Mouse (Mus musculus): ENCODE measurements around the gene Golga1. TPM values are rescaled to one million over a fixed set of nuclear protein-coding genes. Genes with fewer than 3 reads are reported as not detected.
"Not testable (repeated sequence)": the region's sequence is repeated elsewhere in the genome, so short reads cannot be mapped to it uniquely, and the experiment has no call there.

Golga1 gene
- polyA plus RNA-seq (2014; fragmentation: Nextera tagmentation; extraction: Ambion mirVana), result 37.2 and 42.6 TPM in 2 replicates

GRCm38 (mm10) chr2:39065400-39065987, at the start of gene Golga1:
Golga1 (minus strand) TSS chr2:39065541.
- no peaks in the 10 kb centered on the region for H3K27me3 ChIP-seq (ENCODE audit: control insufficient read depth, insufficient read depth, low read length)
- under 1% methylated on average over 50 of the region's 50 CpGs for WGBS
- H3K9me3 ChIP-seq (ENCODE audit: control insufficient read depth, low read length), result no peaks in the 10 kb centered on the region
- H3K36me3 ChIP-seq (ENCODE audit: control insufficient read depth, insufficient read depth, low read length), result peaks cover 23% of the 10 kb centered on the region
- DNase-seq, result peak; percentile 97
- H3K4me1 ChIP-seq (ENCODE audit: control insufficient read depth, insufficient read depth, low read length), result no peaks in the 10 kb centered on the region; the same call in 1 of the 2 replicates
- H3K9ac ChIP-seq (replicated peaks; ENCODE audit: low read length), result peak within 1 kb of the TSS; percentile 94
- H3K4me3 ChIP-seq (replicated peaks; ENCODE audit: low read depth, low read length), result peak within 1 kb of the TSS; percentile 91
- peak within 1 kb of the TSS; percentile 89 for H3K27ac ChIP-seq (replicated peaks; ENCODE audit: low read depth, low read length)
- H3K4me2 ChIP-seq (ENCODE audit: low read length), result peak within 1 kb of the TSS; percentile 72
- peak; percentile 98 for ATAC-seq (ENCODE audit: low FRiP score, low TSS enrichment)

- WGBS, result 94% methylated on average over 7 of the region's 7 CpGs
- no peaks in the 10 kb centered on the region for H3K27me3 ChIP-seq (ENCODE audit: control insufficient read depth, insufficient read depth, low read length)
- H3K9ac ChIP-seq (replicated peaks; ENCODE audit: low read length), result no peak overlapping the region
- H3K4me2 ChIP-seq (ENCODE audit: low read length), result no peak overlapping the region
- no peak overlapping the region for H3K4me3 ChIP-seq (replicated peaks; ENCODE audit: low read depth, low read length)
- no peak for DNase-seq
- H3K4me1 ChIP-seq (ENCODE audit: control insufficient read depth, insufficient read depth, low read length), result no peaks in the 10 kb centered on the region
- no peak for ATAC-seq (ENCODE audit: low FRiP score, low TSS enrichment)
- H3K9me3 ChIP-seq (ENCODE audit: control insufficient read depth, low read length), result no peaks in the 10 kb centered on the region
- H3K36me3 ChIP-seq (ENCODE audit: control insufficient read depth, insufficient read depth, low read length), result peaks cover 55% of the 10 kb centered on the region
- H3K27ac ChIP-seq (replicated peaks; ENCODE audit: low read depth, low read length), result no peak overlapping the region
Measured at GRCm38 (mm10) chr2:39114093-39114492, 48.8 kb upstream of the Golga1 start.

GRCm38 (mm10) chr2:39110514-39110913, 45.2 kb upstream of the Golga1 start:
- no peak for ATAC-seq (ENCODE audit: low FRiP score, low TSS enrichment)
- no peaks in the 10 kb centered on the region for H3K27me3 ChIP-seq (ENCODE audit: control insufficient read depth, insufficient read depth, low read length)
- no peaks in the 10 kb centered on the region for H3K9me3 ChIP-seq (ENCODE audit: control insufficient read depth, low read length)
- DNase-seq, result no peak
- H3K4me3 ChIP-seq (replicated peaks; ENCODE audit: low read depth, low read length), result no peak overlapping the region
- H3K4me1 ChIP-seq (ENCODE audit: control insufficient read depth, insufficient read depth, low read length), result no peaks in the 10 kb centered on the region
- no peak overlapping the region for H3K9ac ChIP-seq (replicated peaks; ENCODE audit: low read length)
- peaks cover 35% of the 10 kb centered on the region for H3K36me3 ChIP-seq (ENCODE audit: control insufficient read depth, insufficient read depth, low read length)
- no peak overlapping the region for H3K4me2 ChIP-seq (ENCODE audit: low read length)
- no peak overlapping the region for H3K27ac ChIP-seq (replicated peaks; ENCODE audit: low read depth, low read length)

GRCm38 (mm10) chr2:39109712-39110111, 44.4 kb upstream of the Golga1 start:
- ATAC-seq (ENCODE audit: low FRiP score, low TSS enrichment); H3K27me3 ChIP-seq (ENCODE audit: control insufficient read depth, insufficient read depth, low read length); H3K4me3 ChIP-seq (replicated peaks; ENCODE audit: low read depth, low read length); H3K27ac ChIP-seq (replicated peaks; ENCODE audit: low read depth, low read length); H3K9ac ChIP-seq (replicated peaks; ENCODE audit: low read length); DNase-seq; H3K4me2 ChIP-seq (ENCODE audit: low read length); H3K4me1 ChIP-seq (ENCODE audit: control insufficient read depth, insufficient read depth, low read length); H3K9me3 ChIP-seq (ENCODE audit: control insufficient read depth, low read length): not testable (repeated sequence)
- H3K36me3 ChIP-seq (ENCODE audit: control insufficient read depth, insufficient read depth, low read length), result peaks cover 39% of the 10 kb centered on the region

GRCm38 (mm10) chr2:39099951-39100350, 34.6 kb upstream of the Golga1 start:
- WGBS, result 95% methylated on average over 1 of the region's 1 CpGs
- not testable (repeated sequence) for H3K4me2 ChIP-seq (ENCODE audit: low read length); ATAC-seq (ENCODE audit: low FRiP score, low TSS enrichment); H3K9me3 ChIP-seq (ENCODE audit: control insufficient read depth, low read length); H3K4me1 ChIP-seq (ENCODE audit: control insufficient read depth, insufficient read depth, low read length); H3K27ac ChIP-seq (replicated peaks; ENCODE audit: low read depth, low read length); H3K4me3 ChIP-seq (replicated peaks; ENCODE audit: low read depth, low read length); H3K9ac ChIP-seq (replicated peaks; ENCODE audit: low read length); DNase-seq; H3K27me3 ChIP-seq (ENCODE audit: control insufficient read depth, insufficient read depth, low read length)
- H3K36me3 ChIP-seq (ENCODE audit: control insufficient read depth, insufficient read depth, low read length), result peaks cover 51% of the 10 kb centered on the region

GRCm38 (mm10) chr2:39097993-39098392, 32.7 kb upstream of the Golga1 start:
- Histone ChIP-seq H3K4me2 (ENCODE audit: low read length) (no peak overlapping the region), H3K36me3 (ENCODE audit: control insufficient read depth, insufficient read depth, low read length) (peaks cover 48% of the 10 kb centered on the region), H3K4me1 (ENCODE audit: control insufficient read depth, insufficient read depth, low read length) (no peaks in the 10 kb centered on the region), H3K27ac (replicated peaks; ENCODE audit: low read depth, low read length) (no peak overlapping the region), H3K9me3 (ENCODE audit: control insufficient read depth, low read length) (no peaks in the 10 kb centered on the region), H3K27me3 (ENCODE audit: control insufficient read depth, insufficient read depth, low read length) (no peaks in the 10 kb centered on the region), H3K4me3 (replicated peaks; ENCODE audit: low read depth, low read length) (no peak overlapping the region), H3K9ac (replicated peaks; ENCODE audit: low read length) (no peak overlapping the region)
- ATAC-seq (ENCODE audit: low FRiP score, low TSS enrichment), result no peak
- DNase-seq, result peak; percentile 4

GRCm38 (mm10) chr2:39091966-39092365, 26.6 kb upstream of the Golga1 start:
- Histone ChIP-seq H3K27me3 (ENCODE audit: control insufficient read depth, insufficient read depth, low read length) (no peaks in the 10 kb centered on the region), H3K9ac (replicated peaks; ENCODE audit: low read length) (no peak overlapping the region), H3K4me3 (replicated peaks; ENCODE audit: low read depth, low read length) (no peak overlapping the region), H3K4me1 (ENCODE audit: control insufficient read depth, insufficient read depth, low read length) (no peaks in the 10 kb centered on the region), H3K27ac (replicated peaks; ENCODE audit: low read depth, low read length) (no peak overlapping the region), H3K9me3 (ENCODE audit: control insufficient read depth, low read length) (no peaks in the 10 kb centered on the region), H3K4me2 (ENCODE audit: low read length) (no peak overlapping the region), H3K36me3 (ENCODE audit: control insufficient read depth, insufficient read depth, low read length) (peaks cover 54% of the 10 kb centered on the region)
- WGBS, result 90% methylated on average over 1 of the region's 1 CpGs
- ATAC-seq (ENCODE audit: low FRiP score, low TSS enrichment) (no peak), DNase-seq (no peak)

GRCm38 (mm10) chr2:39082706-39083105, 17.4 kb upstream of the Golga1 start:
- WGBS, result 91% methylated on average over 3 of the region's 3 CpGs
- peaks cover 75% of the 10 kb centered on the region for H3K36me3 ChIP-seq (ENCODE audit: control insufficient read depth, insufficient read depth, low read length)
- no peak for DNase-seq
- H3K4me2 ChIP-seq (ENCODE audit: low read length), result no peak overlapping the region
- no peak overlapping the region for H3K4me3 ChIP-seq (replicated peaks; ENCODE audit: low read depth, low read length)
- H3K27me3 ChIP-seq (ENCODE audit: control insufficient read depth, insufficient read depth, low read length), result no peaks in the 10 kb centered on the region
- H3K27ac ChIP-seq (replicated peaks; ENCODE audit: low read depth, low read length), result no peak overlapping the region
- H3K9ac ChIP-seq (replicated peaks; ENCODE audit: low read length), result no peak overlapping the region
- no peaks in the 10 kb centered on the region for H3K4me1 ChIP-seq (ENCODE audit: control insufficient read depth, insufficient read depth, low read length)
- ATAC-seq (ENCODE audit: low FRiP score, low TSS enrichment), result no peak
- no peaks in the 10 kb centered on the region for H3K9me3 ChIP-seq (ENCODE audit: control insufficient read depth, low read length)

GRCm38 (mm10) chr2:39070666-39071065, 5.3 kb upstream of the Golga1 start:
- no peaks in the 10 kb centered on the region for H3K27me3 ChIP-seq (ENCODE audit: control insufficient read depth, insufficient read depth, low read length)
- ATAC-seq (ENCODE audit: low FRiP score, low TSS enrichment), result no peak

More at GRCm38 (mm10) chr2:39070666-39071065, 5.3 kb upstream of the Golga1 start:
- DNase-seq, result no peak
- Histone ChIP-seq H3K9ac (replicated peaks; ENCODE audit: low read length) (no peak overlapping the region), H3K4me3 (replicated peaks; ENCODE audit: low read depth, low read length) (no peak overlapping the region), H3K9me3 (ENCODE audit: control insufficient read depth, low read length) (no peaks in the 10 kb centered on the region), H3K4me2 (ENCODE audit: low read length) (no peak overlapping the region), H3K27ac (replicated peaks; ENCODE audit: low read depth, low read length) (no peak overlapping the region), H3K4me1 (ENCODE audit: control insufficient read depth, insufficient read depth, low read length) (no peaks in the 10 kb centered on the region), H3K36me3 (ENCODE audit: control insufficient read depth, insufficient read depth, low read length) (peaks cover 4% of the 10 kb centered on the region)

Measured in midbrain, embryonic 14.5 days (tissue).